8 mouse cellular contexts compared by ENCODE assay signal in the genomic region with DNA sequence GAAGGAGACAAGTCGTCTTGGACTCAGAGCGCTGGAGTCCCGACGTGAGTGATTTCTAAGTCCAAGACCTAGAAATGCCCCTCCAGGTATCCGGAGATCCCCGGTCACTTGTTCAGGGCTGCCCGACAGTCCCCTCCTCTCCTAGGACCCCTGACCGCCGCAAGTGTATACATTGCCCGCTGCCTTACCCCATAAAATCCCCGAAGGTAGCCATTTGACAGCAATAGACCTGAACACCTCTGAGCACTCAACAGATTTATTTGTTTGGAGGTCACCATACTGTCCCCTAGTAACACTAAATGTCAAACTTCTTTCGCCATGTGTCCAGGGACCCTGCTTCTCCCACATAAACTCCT. TPM values are rescaled to one million over a fixed set of nuclear protein-coding genes. Genes with fewer than 3 reads are reported as not detected.
DNase-seq lines count a peak whose midpoint lies in the region; ATAC-seq and TF ChIP-seq lines count a peak whose summit lies in the region.

No protein-coding gene starts in this region.

- peak overlapping the region; percentile 58 for H3K4me2 ChIP-seq in heart, embryonic 11.5 days
- peak overlapping the region; percentile 51 for H3K4me2 ChIP-seq in forebrain, embryonic 16.5 days (ENCODE audit: low read length)
- peak overlapping the region; percentile 55 for H3K4me2 ChIP-seq in liver, embryonic 16.5 days (ENCODE audit: low read depth, low read length)

- H3K9ac ChIP-seq in heart, embryonic 11.5 days (ENCODE audit: low read depth, low read length) = no peak overlapping the region
- no peak overlapping the region; the same call in 1 of the 2 replicates for H3K9ac ChIP-seq in forebrain, embryonic 16.5 days (replicated peaks; ENCODE audit: low read depth, low read length)
- 0 out of 2 replicates have a peak overlapping the region, but pooled peaks have one; percentile 31 for H3K9ac ChIP-seq in liver, embryonic 16.5 days (ENCODE audit: low read depth, low read length)

- intact Hi-C loops in left cerebral cortex, postnatal 36 days (cut with DNase I) = no loop called here

- H3K36me3 ChIP-seq in heart, embryonic 11.5 days (ENCODE audit: control insufficient read depth, insufficient read depth, low read length) = no peaks in the 10 kb centered on the region
- no peaks in the 10 kb centered on the region for H3K36me3 ChIP-seq in E14TG2a.4 (ENCODE audit: insufficient read depth, low read length)
- H3K36me3 ChIP-seq in forebrain, embryonic 16.5 days (ENCODE audit: control insufficient read depth, insufficient read depth) = no peaks in the 10 kb centered on the region
- H3K36me3 ChIP-seq in liver, embryonic 16.5 days (ENCODE audit: control insufficient read depth, insufficient read depth) = no peaks in the 10 kb centered on the region

- no peak overlapping the region for H3K27ac ChIP-seq in heart, embryonic 11.5 days (ENCODE audit: low read depth, low read length)
- no peak overlapping the region for H3K27ac ChIP-seq in forebrain, embryonic 16.5 days (ENCODE audit: low read length)
- H3K27ac ChIP-seq in liver, embryonic 16.5 days (ENCODE audit: low read length) = no peak overlapping the region

- H3K4me1 ChIP-seq in heart, embryonic 11.5 days (ENCODE audit: control insufficient read depth, insufficient read depth, low read length) = no peaks in the 10 kb centered on the region
- H3K4me1 ChIP-seq in E14TG2a.4 (replicated peaks; ENCODE audit: low read depth, low read length) = peaks cover 20% of the 10 kb centered on the region
- H3K4me1 ChIP-seq in forebrain, embryonic 16.5 days (replicated peaks; ENCODE audit: control insufficient read depth, insufficient read depth, low read length) = no peaks in the 10 kb centered on the region
- H3K4me1 ChIP-seq in liver, embryonic 16.5 days (ENCODE audit: control insufficient read depth, low read depth, low read length) = no peaks in the 10 kb centered on the region

- DNase-seq in heart, adult 9 months (ENCODE audit: low spot score in 2 of 2) = no peak
- DNase-seq in layer of hippocampus, postnatal 36 days = no peak
- DNase-seq in left cerebral cortex, postnatal 36 days (ENCODE audit: low spot score in 2 of 2) = no peak
- no peak for DNase-seq in spleen, adult 18-20 months

- H3K9me3 ChIP-seq in heart, embryonic 11.5 days (replicated peaks; ENCODE audit: control insufficient read depth, low read length) = no peaks in the 10 kb centered on the region
- no peaks in the 10 kb centered on the region for H3K9me3 ChIP-seq in E14TG2a.4 (ENCODE audit: low read length)
- no peaks in the 10 kb centered on the region for H3K9me3 ChIP-seq in forebrain, embryonic 16.5 days (ENCODE audit: control insufficient read depth, low read length)
- no peaks in the 10 kb centered on the region for H3K9me3 ChIP-seq in liver, embryonic 16.5 days (replicated peaks; ENCODE audit: control insufficient read depth, low read length)

- TF ChIP-seq CTCF in E14TG2a.4 (conservative IDR thresholded peaks at IDR 0.05; ENCODE audit: low read length) = no peak

- ATAC-seq in heart, embryonic 11.5 days (replicated peaks; ENCODE audit: insufficient number of reproducible peaks, low FRiP score, low TSS enrichment) = 0 out of 2 replicates have a peak, but pooled peaks have one; percentile 4
- peak; percentile 56; the same call in 1 of the 2 replicates for ATAC-seq in forebrain, embryonic 16.5 days
- no peak for ATAC-seq in liver, embryonic 16.5 days (ENCODE audit: low read depth)

- H3K27me3 ChIP-seq in heart, embryonic 11.5 days (ENCODE audit: control insufficient read depth, insufficient read depth, low read length) = no peaks in the 10 kb centered on the region
- no peaks in the 10 kb centered on the region; the same call in 1 of the 2 replicates for H3K27me3 ChIP-seq in E14TG2a.4 (ENCODE audit: insufficient read depth, low read length)
- no peaks in the 10 kb centered on the region for H3K27me3 ChIP-seq in forebrain, embryonic 16.5 days (replicated peaks; ENCODE audit: control insufficient read depth, insufficient read depth, low read length)
- H3K27me3 ChIP-seq in liver, embryonic 16.5 days (ENCODE audit: control insufficient read depth, insufficient read depth, low read depth, low read length) = no peaks in the 10 kb centered on the region

- peak overlapping the region; percentile 32 for H3K4me3 ChIP-seq in heart, embryonic 11.5 days (ENCODE audit: low read depth, low read length)
- H3K4me3 ChIP-seq in E14TG2a.4 (replicated peaks; ENCODE audit: low read length) = peak overlapping the region; percentile 69
- H3K4me3 ChIP-seq in forebrain, embryonic 16.5 days (replicated peaks; ENCODE audit: low read length) = peak overlapping the region; percentile 24
- peak overlapping the region; percentile 38 for H3K4me3 ChIP-seq in liver, embryonic 16.5 days (ENCODE audit: low read depth, low read length)

- WGBS in heart, embryonic 11.5 days (ENCODE audit: insufficient replicate concordance) = 18% methylated on average over 12 of the region's 12 CpGs
- WGBS in forebrain, embryonic 16.5 days = 30% methylated on average over 12 of the region's 12 CpGs
- WGBS in liver, embryonic 16.5 days (ENCODE audit: insufficient replicate concordance) = 29% methylated on average over 12 of the region's 12 CpGs

RNA-seq across cellular contexts. Expression of a gene that starts 1.0 kb away (rescaled TPM):
- not detected in 2 replicates for polyA plus RNA-seq in heart, embryonic 11.5 days (2014; fragmentation: Nextera tagmentation; extraction: Ambion mirVana)
- 0.19 and 0.61 TPM in 2 replicates for polyA plus RNA-seq in forebrain, embryonic 16.5 days (2015; fragmentation: Nextera tagmentation; extraction: Ambion mirVana)
- 0.12 TPM in 1 of 2 replicates, not detected in the other for polyA plus RNA-seq in liver, embryonic 16.5 days (2015; fragmentation: Nextera tagmentation; extraction: Ambion mirVana)
- under 1 TPM; 0.15 to 0.30 TPM for total RNA-seq in layer of hippocampus, postnatal 36 days (2021)
- total RNA-seq in left cerebral cortex, postnatal 36 days (2021) = under 1 TPM; 0.17 to 0.41 TPM

RNA-seq across cellular contexts. Expression of a gene that starts 8.8 kb away (rescaled TPM):
- 171 and 181 TPM in 2 replicates for polyA plus RNA-seq in heart, embryonic 11.5 days (2014; fragmentation: Nextera tagmentation; extraction: Ambion mirVana)
- polyA plus RNA-seq in forebrain, embryonic 16.5 days (2015; fragmentation: Nextera tagmentation; extraction: Ambion mirVana) = 35.1 and 41.7 TPM in 2 replicates
- 24.8 and 29.2 TPM in 2 replicates for polyA plus RNA-seq in liver, embryonic 16.5 days (2015; fragmentation: Nextera tagmentation; extraction: Ambion mirVana)
- total RNA-seq in layer of hippocampus, postnatal 36 days (2021) = 1 to 10 TPM; 5.1 to 5.7 TPM
- total RNA-seq in left cerebral cortex, postnatal 36 days (2021) = 1 to 10 TPM; 8.4 to 9.1 TPM

RNA-seq across cellular contexts. Expression of a gene that starts 16.9 kb away (rescaled TPM):
- 31.2 and 35.7 TPM in 2 replicates for polyA plus RNA-seq in heart, embryonic 11.5 days (2014; fragmentation: Nextera tagmentation; extraction: Ambion mirVana)
- polyA plus RNA-seq in forebrain, embryonic 16.5 days (2015; fragmentation: Nextera tagmentation; extraction: Ambion mirVana) = 53.2 and 53.5 TPM in 2 replicates
- polyA plus RNA-seq in liver, embryonic 16.5 days (2015; fragmentation: Nextera tagmentation; extraction: Ambion mirVana) = 13.4 and 14.0 TPM in 2 replicates
- total RNA-seq in layer of hippocampus, postnatal 36 days (2021) = 10 to 100 TPM; 35.0 to 36.2 TPM
- 10 to 100 TPM; 34.8 to 35.7 TPM for total RNA-seq in left cerebral cortex, postnatal 36 days (2021)

RNA-seq across cellular contexts. Expression of a gene that starts 23.0 kb away (rescaled TPM):
- polyA plus RNA-seq in heart, embryonic 11.5 days (2014; fragmentation: Nextera tagmentation; extraction: Ambion mirVana) = 4.4 and 5.2 TPM in 2 replicates
- 1.5 and 1.6 TPM in 2 replicates for polyA plus RNA-seq in forebrain, embryonic 16.5 days (2015; fragmentation: Nextera tagmentation; extraction: Ambion mirVana)
- polyA plus RNA-seq in liver, embryonic 16.5 days (2015; fragmentation: Nextera tagmentation; extraction: Ambion mirVana) = 1.4 and 2.3 TPM in 2 replicates
- total RNA-seq in layer of hippocampus, postnatal 36 days (2021) = under 1 TPM; 0.62 to 0.99 TPM
- total RNA-seq in left cerebral cortex, postnatal 36 days (2021) = 1 to 10 TPM; 1.4 to 3.0 TPM

RNA-seq across cellular contexts. Expression of a gene that starts 34.1 kb away (rescaled TPM):
- 16.0 and 16.2 TPM in 2 replicates for polyA plus RNA-seq in heart, embryonic 11.5 days (2014; fragmentation: Nextera tagmentation; extraction: Ambion mirVana)
- 36.7 and 40.5 TPM in 2 replicates for polyA plus RNA-seq in forebrain, embryonic 16.5 days (2015; fragmentation: Nextera tagmentation; extraction: Ambion mirVana)
- 19.9 and 21.8 TPM in 2 replicates for polyA plus RNA-seq in liver, embryonic 16.5 days (2015; fragmentation: Nextera tagmentation; extraction: Ambion mirVana)
- 10 to 100 TPM; 56.6 to 65.1 TPM for total RNA-seq in layer of hippocampus, postnatal 36 days (2021)
- total RNA-seq in left cerebral cortex, postnatal 36 days (2021) = 10 to 100 TPM; 64.0 to 64.3 TPM
